ENCODE assay signal across 12 mouse cellular contexts in genomic region chr5:75083591-75084392, GRCm38 (mm10). TPM values are rescaled to one million over a fixed set of nuclear protein-coding genes. Genes with fewer than 3 reads are reported as not detected.
DNase-seq lines count a peak whose midpoint lies in the region; ATAC-seq and TF ChIP-seq lines count a peak whose summit lies in the region.
"Had no signal": no experiment of that assay in that cellular context is flagged by ENCODE, and none has a peak within 500 bp of the region (broad histone marks: within the 10 kb centered on the region; RNA-seq: fewer than 3 reads in every experiment).

No protein-coding gene starts in this region.

- peak; percentile 23 for DNase-seq in hindbrain, embryonic 10.5 days (ENCODE audit: low spot score)
- DNase-seq in hindbrain, embryonic 14.5 days (ENCODE audit: low spot score): no peak
- peak; percentile 10 for DNase-seq in embryo, embryonic 11 days
- no peak for DNase-seq in left cerebral cortex, postnatal 36 days (ENCODE audit: low spot score in 2 of 2)
- DNase-seq in urinary bladder, postnatal 4 days (ENCODE audit: low spot score in 2 of 2): no peak
- DNase-seq in T-cell, adult 2 months (ENCODE audit: low spot score): no peak
- DNase-seq: thymus, adult 18-20 months had no signal

- no peak overlapping the region for H3K27ac ChIP-seq in hindbrain, embryonic 10.5 days
- no peak overlapping the region for H3K27ac ChIP-seq in hindbrain, embryonic 14.5 days
- no peak overlapping the region for H3K27ac ChIP-seq in hindbrain, embryonic 13.5 days

- TF ChIP-seq CTCF in E14TG2a.4 (conservative IDR thresholded peaks at IDR 0.05; ENCODE audit: low read length): no peak

- H3K27me3 ChIP-seq in hindbrain, embryonic 10.5 days (ENCODE audit: insufficient read depth, poor library complexity, severe bottlenecking): peaks cover 100% of the 10 kb centered on the region
- H3K27me3 ChIP-seq in hindbrain, embryonic 14.5 days (ENCODE audit: control insufficient read depth, insufficient read depth, low read length): peaks cover 98% of the 10 kb centered on the region
- H3K27me3 ChIP-seq in E14TG2a.4 (ENCODE audit: insufficient read depth, low read length): peaks cover 74% of the 10 kb centered on the region
- H3K27me3 ChIP-seq in hindbrain, embryonic 13.5 days: peaks cover 96% of the 10 kb centered on the region

- no peaks in the 10 kb centered on the region for H3K36me3 ChIP-seq in hindbrain, embryonic 10.5 days
- H3K36me3 ChIP-seq in hindbrain, embryonic 14.5 days (replicated peaks; ENCODE audit: control insufficient read depth, insufficient read depth): no peaks in the 10 kb centered on the region
- H3K36me3 ChIP-seq in E14TG2a.4 (ENCODE audit: insufficient read depth, low read length): no peaks in the 10 kb centered on the region
- H3K36me3 ChIP-seq in hindbrain, embryonic 13.5 days: no peaks in the 10 kb centered on the region

- under 1% methylated on average over 27 of the region's 27 CpGs for WGBS in hindbrain, embryonic 10.5 days
- 1% methylated on average over 27 of the region's 27 CpGs for WGBS in hindbrain, embryonic 14.5 days
- WGBS in hindbrain, embryonic 13.5 days: 1% methylated on average over 27 of the region's 27 CpGs

- no peaks in the 10 kb centered on the region for H3K9me3 ChIP-seq in hindbrain, embryonic 10.5 days
- no peaks in the 10 kb centered on the region for H3K9me3 ChIP-seq in hindbrain, embryonic 14.5 days (ENCODE audit: control insufficient read depth, low read length)
- peaks cover 9% of the 10 kb centered on the region for H3K9me3 ChIP-seq in E14TG2a.4 (ENCODE audit: low read length)
- no peaks in the 10 kb centered on the region for H3K9me3 ChIP-seq in hindbrain, embryonic 13.5 days

- H3K9ac ChIP-seq in hindbrain, embryonic 14.5 days: no peak overlapping the region
- no peak overlapping the region for H3K9ac ChIP-seq in hindbrain, embryonic 13.5 days

- intact Hi-C loops in left cerebral cortex, postnatal 36 days (cut with DNase I): no loop called here

- peak overlapping the region; percentile 2; the same call in 1 of the 2 replicates for H3K4me3 ChIP-seq in hindbrain, embryonic 10.5 days
- no peak overlapping the region for H3K4me3 ChIP-seq in hindbrain, embryonic 14.5 days (replicated peaks; ENCODE audit: low read length)
- peak overlapping the region; percentile 75; the same call in 1 of the 2 replicates for H3K4me3 ChIP-seq in E14TG2a.4 (replicated peaks; ENCODE audit: low read length)
- no peak overlapping the region for H3K4me3 ChIP-seq in hindbrain, embryonic 13.5 days

- ATAC-seq in hindbrain, embryonic 14.5 days (ENCODE audit: low FRiP score): no peak
- no peak for ATAC-seq in hindbrain, embryonic 13.5 days (ENCODE audit: low FRiP score)

- H3K4me1 ChIP-seq in hindbrain, embryonic 10.5 days (replicated peaks): peaks cover 36% of the 10 kb centered on the region
- H3K4me1 ChIP-seq in hindbrain, embryonic 14.5 days (replicated peaks; ENCODE audit: control insufficient read depth, insufficient read depth, low read length): peaks cover 4% of the 10 kb centered on the region; the same call in 1 of the 2 replicates
- H3K4me1 ChIP-seq in E14TG2a.4 (replicated peaks; ENCODE audit: low read depth, low read length): peaks cover 70% of the 10 kb centered on the region
- peaks cover 19% of the 10 kb centered on the region for H3K4me1 ChIP-seq in hindbrain, embryonic 13.5 days (replicated peaks)

- no peak overlapping the region for H3K4me2 ChIP-seq in hindbrain, embryonic 14.5 days (replicated peaks)
- peak overlapping the region; percentile 15; the same call in 1 of the 2 replicates for H3K4me2 ChIP-seq in hindbrain, embryonic 13.5 days

RNA-seq across cellular contexts. Expression of gene Gsx2, which starts 8.4 kb away (rescaled TPM):
- polyA plus RNA-seq in hindbrain, embryonic 10.5 days (2016; fragmentation: Nextera tagmentation; extraction: Ambion mirVana): 0.67 and 5.9 TPM in 2 replicates
- 0.37 TPM in 1 of 2 replicates, not detected in the other for polyA plus RNA-seq in hindbrain, embryonic 14.5 days (2014; fragmentation: Nextera tagmentation; extraction: Ambion mirVana)
- polyA plus RNA-seq in hindbrain, embryonic 13.5 days (2015; fragmentation: Nextera tagmentation; extraction: Ambion mirVana): 1.1 and 1.2 TPM in 2 replicates
- under 1 TPM in 1 of 2 experiments, not detected in 1; 0.39 TPM for total RNA-seq in left cerebral cortex, postnatal 36 days (2021)
- total RNA-seq: ES-E14; granulocyte monocyte progenitor cell, adult 5-6 weeks; megakaryocyte progenitor cell, adult 5-6 weeks had no signal

RNA-seq across cellular contexts. Expression of gene Chic2, which starts 39.2 kb away (rescaled TPM):
- 33.3 and 38.7 TPM in 2 replicates for polyA plus RNA-seq in hindbrain, embryonic 10.5 days (2016; fragmentation: Nextera tagmentation; extraction: Ambion mirVana)
- 47.2 and 47.4 TPM in 2 replicates for polyA plus RNA-seq in hindbrain, embryonic 14.5 days (2014; fragmentation: Nextera tagmentation; extraction: Ambion mirVana)
- polyA plus RNA-seq in hindbrain, embryonic 13.5 days (2015; fragmentation: Nextera tagmentation; extraction: Ambion mirVana): 34.7 and 39.0 TPM in 2 replicates
- total RNA-seq in left cerebral cortex, postnatal 36 days (2021): 10 to 100 TPM; 15.3 to 18.8 TPM

Comparison
In these comparisons a context has a peak if more than half of its experiments do, and no peak if none do; other contexts are left out.
1. DNase-seq: peak in hindbrain, embryonic 10.5 days (single experiment) and embryo, embryonic 11 days (single experiment); none in hindbrain, embryonic 14.5 days (single experiment), left cerebral cortex, postnatal 36 days (0 of 2), urinary bladder, postnatal 4 days (0 of 2) and T-cell, adult 2 months (single experiment).
2. H3K4me3 ChIP-seq: peak in hindbrain, embryonic 10.5 days (single experiment) and E14TG2a.4 (single experiment); none in hindbrain, embryonic 14.5 days (single experiment) and hindbrain, embryonic 13.5 days (single experiment).